Mouse (Mus musculus) cortical plate, adult 2 months (tissue): ENCODE measurements around the gene Lypd5.

Experiments
- CTCF ChIP-seq: fragments of 200-500 bp; IDR thresholded peaks from 2 replicates; pipeline ENCODE4 v1.5.1; 2011; ENCODE audit warnings: mild to moderate bottlenecking, control low read depth, low read length; ENCODE audit not compliant: insufficient read depth; ENCODE audit errors: extremely low read depth
- POLR2A ChIP-seq: fragments of 200-500 bp; IDR thresholded peaks from 2 replicates; pipeline ENCODE4 v1.6.1; 2011; ENCODE audit warnings: mild to moderate bottlenecking, low read length, control low read depth; ENCODE audit not compliant: insufficient read depth; ENCODE audit errors: extremely low read depth

GRCm38 (mm10) chr7:24299823-24300481, 49.0 kb upstream of the Lypd5 start:
- TF ChIP-seq POLR2A (no peak), CTCF (no peak)
